Mouse (Mus musculus) heart, embryonic 16.5 days (tissue): ENCODE measurements at regions not wholly inside any gene's neighbourhood (a gene's known extent, or its start where the extent isn't known, plus 50 kb on each side); places are given as distances from the start of the nearest gene placed in this dataset.

Source experiments
- ATAC-seq: fragments of 200-750 bp; cut with Nextera tagmentation; replicated peaks from 2 replicates; pipeline ENCODE4 v1.8.0; 2017; ENCODE audit warnings: moderate number of reproducible peaks; ENCODE audit not compliant: insufficient read depth, low FRiP score; ENCODE audit errors: extremely low read depth
- H3K27ac ChIP-seq: fragments of 300-500 bp; sonication (generic); 2 replicates; pipeline ENCODE4 v1.5.1; 2014; ENCODE audit warnings: mild to moderate bottlenecking, low read length, control low read depth, moderate library complexity
- H3K27me3 ChIP-seq: fragments of 300-500 bp; sonication (generic); 2 replicates; pipeline ENCODE4 v1.6.1; 2014; ENCODE audit warnings: low read length, mixed read lengths; ENCODE audit not compliant: control insufficient read depth, insufficient read depth
- H3K36me3 ChIP-seq: fragments of 300-500 bp; sonication (generic); 2 replicates; pipeline ENCODE4 v1.6.1; 2014; ENCODE audit not compliant: control insufficient read depth, insufficient read depth
- H3K4me1 ChIP-seq: fragments of 300-500 bp; sonication (generic); 2 replicates; pipeline ENCODE4 v1.6.1; 2014; ENCODE audit warnings: low read length, mixed read lengths; ENCODE audit not compliant: control insufficient read depth, insufficient read depth
- H3K4me2 ChIP-seq: fragments of 300-500 bp; sonication (generic); 2 replicates; pipeline ENCODE4 v1.6.1; 2014; ENCODE audit warnings: low read depth, mild to moderate bottlenecking, control low read depth, low read length
- H3K4me3 ChIP-seq: fragments of 300-500 bp; sonication (generic); 2 replicates; pipeline ENCODE4 v1.5.1; 2014; ENCODE audit warnings: mild to moderate bottlenecking, control low read depth, low read length
- H3K9ac ChIP-seq: fragments of 300-500 bp; sonication (generic); 2 replicates; pipeline ENCODE4 v1.6.1; 2014; ENCODE audit warnings: low read length, control low read depth
- H3K9me3 ChIP-seq: fragments of 300-500 bp; sonication (generic); replicated peaks from 2 replicates; pipeline ENCODE4 v1.6.1; 2016; ENCODE audit warnings: low read length; ENCODE audit not compliant: control insufficient read depth
- WGBS: fragments of 180-500 bp; shearing (Covaris S2); extraction: QIAGEN DNeasy Blood & Tissue Kit; methylation state at CpG from one replicate; pipeline ENCODE4 v1.1.7; 2014; 5-methylcytosine and 5-hydroxymethylcytosine counted together

- Histone ChIP-seq H3K9me3 (no peaks in the 10 kb centered on the region), H3K4me1 (peaks cover 3% of the 10 kb centered on the region; the same call in 1 of the 2 replicates), H3K4me2 (no peak overlapping the region), H3K27me3 (peaks cover 3% of the 10 kb centered on the region; the same call in 1 of the 2 replicates), H3K9ac (no peak overlapping the region), H3K36me3 (no peaks in the 10 kb centered on the region), H3K27ac (no peak overlapping the region), H3K4me3 (no peak overlapping the region)
- ATAC-seq = no peak
- 71% methylated on average over 4 of the region's 4 CpGs for WGBS
These were observed 171.4 kb downstream of the Ttc8 start for GRCm38 (mm10) chr12:99091770-99092169.

- no peaks in the 10 kb centered on the region for H3K36me3 ChIP-seq
- H3K27me3 ChIP-seq = 0 out of 2 replicates have a peak, but pooled peaks cover 2% of the 10 kb centered on the region
- no peaks in the 10 kb centered on the region for H3K9me3 ChIP-seq
- peaks cover 6% of the 10 kb centered on the region for H3K4me1 ChIP-seq
- no peak overlapping the region for H3K9ac ChIP-seq
- no peak for ATAC-seq
- H3K4me3 ChIP-seq = no peak overlapping the region
- no peak overlapping the region for H3K27ac ChIP-seq
- 58% methylated on average over 3 of the region's 3 CpGs for WGBS
- H3K4me2 ChIP-seq = no peak overlapping the region
These were observed 172.8 kb downstream of the Ttc8 start for GRCm38 (mm10) chr12:99093151-99093550.

GRCm38 (mm10) chr12:99093989-99094388 is 173.6 kb downstream of the Ttc8 start:
- no peak overlapping the region for H3K4me2 ChIP-seq
- H3K36me3 ChIP-seq = no peaks in the 10 kb centered on the region
- H3K9ac ChIP-seq = no peak overlapping the region
- H3K4me1 ChIP-seq = peaks cover 6% of the 10 kb centered on the region
- no peaks in the 10 kb centered on the region for H3K9me3 ChIP-seq
- WGBS = 75% methylated on average over 6 of the region's 6 CpGs
- 0 out of 2 replicates have a peak, but pooled peaks cover 2% of the 10 kb centered on the region for H3K27me3 ChIP-seq
- H3K4me3 ChIP-seq = no peak overlapping the region
- H3K27ac ChIP-seq = no peak overlapping the region
- ATAC-seq = no peak

- ATAC-seq = peak; percentile 60
- Histone ChIP-seq H3K4me2 (no peak overlapping the region), H3K4me3 (no peak overlapping the region), H3K9me3 (no peaks in the 10 kb centered on the region), H3K9ac (no peak overlapping the region), H3K4me1 (peaks cover 4% of the 10 kb centered on the region; the same call in 1 of the 2 replicates), H3K27ac (peak overlapping the region; percentile 57), H3K27me3 (no peaks in the 10 kb centered on the region), H3K36me3 (no peaks in the 10 kb centered on the region)
- 33% methylated on average over 14 of the region's 14 CpGs for WGBS
These were observed 176.7 kb downstream of the Ttc8 start for GRCm38 (mm10) chr12:99096930-99097617.

GRCm38 (mm10) chr12:99097618-99098066 is 177.3 kb downstream of the Ttc8 start:
- no peak overlapping the region for H3K4me2 ChIP-seq
- no peaks in the 10 kb centered on the region for H3K27me3 ChIP-seq
- no peaks in the 10 kb centered on the region for H3K36me3 ChIP-seq
- H3K9ac ChIP-seq = no peak overlapping the region
- no peaks in the 10 kb centered on the region for H3K9me3 ChIP-seq
- peak; percentile 49; the same call in 1 of the 2 replicates for ATAC-seq
- peak overlapping the region; percentile 57 for H3K27ac ChIP-seq
- 70% methylated on average over 17 of the region's 17 CpGs for WGBS
- H3K4me1 ChIP-seq = peaks cover 4% of the 10 kb centered on the region; the same call in 1 of the 2 replicates
- no peak overlapping the region for H3K4me3 ChIP-seq

GRCm38 (mm10) chr12:99099881-99100280 is 179.5 kb downstream of the Ttc8 start:
- Histone ChIP-seq H3K27ac (no peak overlapping the region), H3K27me3 (no peaks in the 10 kb centered on the region), H3K9ac (no peak overlapping the region), H3K4me3 (no peak overlapping the region), H3K4me1 (peaks cover 4% of the 10 kb centered on the region; the same call in 1 of the 2 replicates), H3K4me2 (no peak overlapping the region), H3K9me3 (no peaks in the 10 kb centered on the region), H3K36me3 (no peaks in the 10 kb centered on the region)
- WGBS = 68% methylated on average over 7 of the region's 7 CpGs
- ATAC-seq = no peak

- Histone ChIP-seq H3K4me1 (no peaks in the 10 kb centered on the region), H3K9me3 (peaks cover 9% of the 10 kb centered on the region), H3K36me3 (no peaks in the 10 kb centered on the region), H3K27ac (no peak overlapping the region), H3K4me2 (no peak overlapping the region), H3K27me3 (no peaks in the 10 kb centered on the region), H3K9ac (no peak overlapping the region), H3K4me3 (no peak overlapping the region)
- no peak for ATAC-seq
- 91% methylated on average over 5 of the region's 5 CpGs for WGBS
These were observed 188.2 kb downstream of the Ttc8 start for GRCm38 (mm10) chr12:99108616-99109015.

- WGBS = 71% methylated on average over 2 of the region's 2 CpGs
- Histone ChIP-seq H3K27ac (no peak overlapping the region), H3K9ac (no peak overlapping the region), H3K4me3 (no peak overlapping the region), H3K4me1 (no peaks in the 10 kb centered on the region), H3K36me3 (no peaks in the 10 kb centered on the region), H3K27me3 (no peaks in the 10 kb centered on the region), H3K4me2 (no peak overlapping the region), H3K9me3 (no peaks in the 10 kb centered on the region; the same call in 1 of the 2 replicates)
- ATAC-seq = no peak
These were observed 193.4 kb downstream of the Ttc8 start for GRCm38 (mm10) chr12:99113781-99114180.

- Histone ChIP-seq H3K9me3 (no peaks in the 10 kb centered on the region; the same call in 1 of the 2 replicates), H3K36me3 (no peaks in the 10 kb centered on the region), H3K4me1 (no peaks in the 10 kb centered on the region), H3K4me3 (no peak overlapping the region), H3K9ac (no peak overlapping the region), H3K27ac (no peak overlapping the region), H3K27me3 (no peaks in the 10 kb centered on the region), H3K4me2 (no peak overlapping the region)
- ATAC-seq = no peak
- WGBS = 35% methylated on average over 7 of the region's 7 CpGs
These were observed 196.1 kb downstream of the Ttc8 start for GRCm38 (mm10) chr12:99116491-99116890.
